Mouse (Mus musculus) E14TG2a.4 (cell line): ENCODE measurements around the gene Ifnar1.

Source experiments
- H3K27me3 ChIP-seq: 2 replicates; pipeline ENCODE4 v1.6.1; 2014; ENCODE audit warnings: low read length, control low read depth; ENCODE audit not compliant: insufficient read depth
- H3K36me3 ChIP-seq: 2 replicates; pipeline ENCODE4 v1.6.1; 2014; ENCODE audit warnings: low read length, control low read depth; ENCODE audit not compliant: insufficient read depth
- H3K4me1 ChIP-seq: replicated peaks from 2 replicates; pipeline ENCODE4 v1.6.1; 2014; ENCODE audit warnings: low read depth, low read length, control low read depth
- H3K4me3 ChIP-seq: replicated peaks from 2 replicates; pipeline ENCODE4 v1.5.1; 2014; ENCODE audit warnings: mild to moderate bottlenecking, low read length
- H3K9me3 ChIP-seq: 2 replicates; pipeline ENCODE4 v1.6.1; 2014; ENCODE audit warnings: low read length, control low read depth
- CTCF ChIP-seq: conservative IDR thresholded peaks from 2 replicates; pipeline ENCODE4 v1.5.1; 2014; ENCODE audit warnings: low read length
- NANOG ChIP-seq: IDR thresholded peaks from 2 replicates; pipeline ENCODE4 v1.6.1; 2014; ENCODE audit warnings: borderline replicate concordance, low read length, mixed read lengths
- POU5F1 ChIP-seq: IDR thresholded peaks from 2 replicates; pipeline ENCODE4 v1.6.1; 2014; ENCODE audit warnings: low read length, borderline replicate concordance

The Ifnar1 gene

GRCm38 (mm10) chr16:91458301-91458746, 26.7 kb upstream of the Ifnar1 start:
- Histone ChIP-seq H3K4me1 (no peaks in the 10 kb centered on the region), H3K36me3 (no peaks in the 10 kb centered on the region), H3K27me3 (no peaks in the 10 kb centered on the region), H3K4me3 (no peak overlapping the region), H3K9me3 (peaks cover 15% of the 10 kb centered on the region)
- no peak for TF ChIP-seq CTCF
- no peak for TF ChIP-seq POU5F1
- TF ChIP-seq NANOG: no peak

- TF ChIP-seq NANOG (no peak), POU5F1 (no peak)
- H3K4me3 ChIP-seq: no peak overlapping the region
- H3K4me1 ChIP-seq: peaks cover 3% of the 10 kb centered on the region; the same call in 1 of the 2 replicates
- H3K27me3 ChIP-seq: no peaks in the 10 kb centered on the region
- H3K36me3 ChIP-seq: no peaks in the 10 kb centered on the region
- peaks cover 15% of the 10 kb centered on the region for H3K9me3 ChIP-seq
These were observed 26.1 kb upstream of the Ifnar1 start for GRCm38 (mm10) chr16:91458976-91459375.

- no peak overlapping the region for H3K4me3 ChIP-seq
- H3K36me3 ChIP-seq: no peaks in the 10 kb centered on the region
- peaks cover 15% of the 10 kb centered on the region for H3K9me3 ChIP-seq
- peaks cover 6% of the 10 kb centered on the region; the same call in 1 of the 2 replicates for H3K4me1 ChIP-seq
- no peak for TF ChIP-seq NANOG
- no peaks in the 10 kb centered on the region for H3K27me3 ChIP-seq
These were observed 25.6 kb upstream of the Ifnar1 start for GRCm38 (mm10) chr16:91459396-91459795.

- Histone ChIP-seq H3K4me3 (no peak overlapping the region), H3K9me3 (peaks cover 15% of the 10 kb centered on the region), H3K4me1 (peaks cover 6% of the 10 kb centered on the region; the same call in 1 of the 2 replicates), H3K27me3 (no peaks in the 10 kb centered on the region), H3K36me3 (no peaks in the 10 kb centered on the region)
- no peak for TF ChIP-seq NANOG
- TF ChIP-seq POU5F1: no peak
- peak; percentile 18; the same call in 1 of the 2 replicates for TF ChIP-seq CTCF
These were observed 25.1 kb upstream of the Ifnar1 start for GRCm38 (mm10) chr16:91459841-91460370.

GRCm38 (mm10) chr16:91461066-91461638, 23.9 kb upstream of the Ifnar1 start:
- TF ChIP-seq NANOG (no peak), CTCF (no peak), POU5F1 (no peak)
- Histone ChIP-seq H3K4me1 (peaks cover 18% of the 10 kb centered on the region), H3K36me3 (no peaks in the 10 kb centered on the region), H3K9me3 (peaks cover 15% of the 10 kb centered on the region), H3K27me3 (no peaks in the 10 kb centered on the region), H3K4me3 (no peak overlapping the region)

GRCm38 (mm10) chr16:91461773-91462181, 23.3 kb upstream of the Ifnar1 start:
- Histone ChIP-seq H3K4me3 (no peak overlapping the region), H3K27me3 (no peaks in the 10 kb centered on the region), H3K36me3 (no peaks in the 10 kb centered on the region), H3K9me3 (peaks cover 9% of the 10 kb centered on the region), H3K4me1 (peaks cover 18% of the 10 kb centered on the region)
- TF ChIP-seq NANOG: no peak
- TF ChIP-seq CTCF: no peak
- TF ChIP-seq POU5F1: no peak

- H3K27me3 ChIP-seq: no peaks in the 10 kb centered on the region
- H3K9me3 ChIP-seq: peaks cover 2% of the 10 kb centered on the region
- no peak overlapping the region for H3K4me3 ChIP-seq
- H3K36me3 ChIP-seq: no peaks in the 10 kb centered on the region
- no peak for TF ChIP-seq POU5F1
- no peak for TF ChIP-seq CTCF
- no peak for TF ChIP-seq NANOG
- H3K4me1 ChIP-seq: peaks cover 18% of the 10 kb centered on the region
These were observed 22.4 kb upstream of the Ifnar1 start for GRCm38 (mm10) chr16:91462644-91463043.

- H3K4me3 ChIP-seq: no peak overlapping the region
- H3K4me1 ChIP-seq: peaks cover 18% of the 10 kb centered on the region
- no peaks in the 10 kb centered on the region for H3K36me3 ChIP-seq
- TF ChIP-seq CTCF: no peak
- TF ChIP-seq POU5F1: no peak
- TF ChIP-seq NANOG: no peak
- no peaks in the 10 kb centered on the region for H3K27me3 ChIP-seq
- peaks cover 9% of the 10 kb centered on the region for H3K9me3 ChIP-seq
These were observed 21.6 kb upstream of the Ifnar1 start for GRCm38 (mm10) chr16:91463400-91463799.

GRCm38 (mm10) chr16:91463836-91464400, 21.1 kb upstream of the Ifnar1 start:
- peaks cover 14% of the 10 kb centered on the region for H3K9me3 ChIP-seq
- peaks cover 18% of the 10 kb centered on the region for H3K4me1 ChIP-seq
- TF ChIP-seq CTCF (no peak), POU5F1 (no peak), NANOG (no peak)
- peak overlapping the region; percentile 88 for H3K4me3 ChIP-seq
- H3K36me3 ChIP-seq: no peaks in the 10 kb centered on the region
- H3K27me3 ChIP-seq: no peaks in the 10 kb centered on the region
